Mouse (Mus musculus) urinary bladder, postnatal 25 days (tissue): ENCODE measurements at regions not wholly inside any gene's neighbourhood (a gene's known extent, or its start where the extent isn't known, plus 50 kb on each side); places are given as distances from the start of the nearest gene placed in this dataset.
A peak's percentile ranks its signal among the peaks of the same experiment; 100 is the strongest.

Source experiments
- DNase-seq: peaks from one replicate; pipeline ENCODE4 v3.0.0; 2022; ENCODE audit warnings: low spot score

DNA sequence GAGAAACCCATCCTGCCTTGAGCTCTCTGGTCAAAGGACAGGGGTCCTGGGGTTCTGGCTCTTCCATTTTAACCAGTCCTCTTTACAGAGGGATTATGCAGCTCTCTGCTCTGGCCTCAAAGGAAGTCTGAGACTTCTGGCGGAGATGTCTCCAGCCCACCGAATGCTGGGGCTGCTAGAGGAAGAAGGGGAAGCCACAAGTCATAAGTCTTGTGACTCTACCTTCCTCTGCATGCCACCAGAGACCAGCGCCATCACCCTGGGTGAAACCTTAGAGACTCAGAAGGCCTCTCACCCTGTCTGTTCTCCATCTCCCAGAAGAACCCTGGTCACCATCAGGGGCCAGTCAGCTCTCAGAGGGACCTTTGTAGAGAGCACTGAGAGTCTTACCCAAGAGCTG is 246.4 kb upstream of the Sulf2 start:
- no peak for DNase-seq

DNA sequence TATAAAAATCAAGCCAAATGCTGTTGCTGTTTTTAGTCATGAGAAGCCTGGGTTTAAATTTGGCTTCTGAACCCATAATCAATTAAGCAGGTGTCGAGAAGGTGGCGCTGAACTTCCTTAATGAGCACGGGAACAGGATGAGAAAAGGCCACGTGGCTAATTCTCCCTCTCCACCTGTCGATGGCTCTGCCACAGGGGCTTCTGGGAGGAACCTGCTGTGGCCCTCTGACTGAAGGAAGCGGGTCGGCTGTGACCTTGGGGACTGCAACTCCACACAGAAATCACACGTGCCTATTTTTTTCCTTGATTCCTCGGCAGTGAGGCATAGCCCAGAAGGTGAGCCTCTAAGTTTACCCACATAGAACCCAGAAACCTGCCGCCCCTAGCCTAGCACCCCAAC is 244.8 kb upstream of the Sulf2 start:
- DNase-seq: no peak

DNA sequence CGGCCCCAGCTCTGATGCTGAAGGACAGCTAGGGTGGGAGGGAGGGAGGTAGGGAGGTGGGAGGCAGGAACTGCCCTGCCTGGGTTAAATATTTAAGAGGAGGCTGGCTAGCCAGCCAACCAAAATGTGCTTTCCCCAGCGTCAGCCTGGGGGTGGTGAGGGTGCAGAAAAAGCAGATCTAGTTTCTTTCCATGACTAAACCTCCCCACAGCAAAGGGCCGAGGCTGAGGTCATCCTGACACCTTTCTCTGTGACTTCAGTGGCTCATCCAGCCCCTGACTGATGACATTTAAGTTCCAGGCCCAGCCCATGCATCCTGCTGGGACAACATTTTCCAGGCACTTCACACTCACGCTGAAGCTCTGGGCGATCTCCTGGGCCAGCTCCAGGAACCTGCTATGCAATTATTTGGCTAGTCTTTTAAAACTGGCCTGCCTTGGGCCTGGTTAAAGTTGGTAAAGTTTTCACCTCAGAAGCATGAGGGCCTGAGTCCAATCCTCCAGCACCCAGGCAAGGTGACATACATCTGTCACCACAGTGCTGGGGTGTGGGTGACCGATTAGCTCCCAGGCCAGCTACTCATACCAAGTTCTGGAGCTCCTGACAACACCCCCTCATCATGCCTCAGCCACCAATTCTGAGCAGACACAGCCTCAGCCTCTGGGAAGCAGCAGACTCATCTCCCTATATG is 243.8 kb upstream of the Sulf2 start:
- no peak for DNase-seq

DNA sequence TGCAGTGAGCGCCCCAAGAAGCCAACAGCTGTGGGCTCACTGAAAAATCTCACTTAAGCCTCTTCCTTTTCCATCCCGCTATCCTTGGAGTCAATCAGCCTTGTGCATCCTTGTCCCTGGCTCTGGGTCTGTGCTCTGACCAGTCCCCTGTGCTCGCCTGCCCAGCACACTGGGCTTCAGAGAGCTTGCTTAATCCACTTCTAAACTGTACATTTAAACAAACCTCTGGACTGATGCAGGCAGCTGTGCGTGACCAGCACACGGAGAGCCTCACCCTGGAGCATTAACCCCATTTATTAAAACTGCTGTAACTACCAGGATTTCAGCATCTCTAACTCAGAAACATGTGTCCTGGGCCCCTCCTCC is 243.3 kb upstream of the Sulf2 start:
- no peak for DNase-seq

DNA sequence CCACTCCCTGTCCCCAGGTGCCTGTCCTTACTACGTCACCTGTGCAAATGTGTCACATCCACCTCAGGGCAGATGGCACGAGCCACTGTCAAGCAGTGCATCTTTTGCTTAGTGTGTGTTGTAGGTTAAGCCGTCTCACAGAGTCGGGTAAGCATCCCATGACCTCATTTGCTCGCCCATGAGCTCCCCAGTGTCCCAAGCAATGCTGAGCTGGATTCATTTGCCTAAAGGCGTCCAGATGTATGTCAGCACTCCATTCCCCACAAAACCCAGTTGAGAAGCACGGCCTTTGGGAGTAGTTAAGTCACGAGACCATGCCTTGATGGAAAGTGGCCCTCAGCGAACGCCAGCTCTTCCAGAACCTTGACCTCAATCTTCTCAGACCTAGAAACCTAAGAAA is 242.7 kb upstream of the Sulf2 start:
- DNase-seq: no peak

DNA sequence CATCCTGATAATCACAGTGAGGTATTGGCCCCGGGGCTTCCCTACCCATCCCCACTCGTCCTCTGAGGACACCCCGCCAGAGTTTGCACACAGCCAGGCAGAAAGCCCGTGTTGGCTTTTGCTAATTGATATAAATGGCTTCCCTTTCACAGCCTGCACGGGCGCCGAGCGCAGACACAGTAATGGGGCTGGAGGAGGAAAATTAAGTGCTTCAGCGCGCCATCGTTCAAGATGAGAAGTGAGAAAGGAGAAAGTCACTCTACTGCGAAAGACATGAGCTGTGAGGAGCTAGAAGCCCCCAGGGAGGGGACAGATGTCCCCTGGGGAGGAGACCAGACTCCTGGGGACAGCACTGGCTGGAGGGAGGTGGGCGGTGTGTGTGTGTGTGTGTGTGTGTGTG is 239.2 kb upstream of the Sulf2 start:
- no peak for DNase-seq

DNA sequence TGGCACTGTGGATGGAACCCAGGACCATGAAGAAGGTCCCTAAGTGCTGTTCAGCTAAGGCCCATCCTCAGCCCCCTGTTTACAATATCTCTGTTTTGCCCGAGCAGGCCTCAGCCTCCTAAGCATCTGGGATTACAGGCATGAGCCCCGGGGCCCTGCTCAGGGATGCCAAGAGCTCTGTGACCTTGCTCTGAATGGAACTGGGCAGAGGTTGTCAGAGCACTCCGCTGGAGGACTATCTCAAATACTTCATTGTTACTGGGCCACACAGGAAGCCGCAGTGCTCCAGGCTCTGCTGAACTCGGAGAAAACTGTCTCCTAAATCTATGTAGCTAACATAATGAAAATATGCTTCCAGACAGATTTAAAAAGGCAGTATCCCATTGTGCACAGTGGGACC is 235.7 kb upstream of the Sulf2 start:
- no peak for DNase-seq

DNA sequence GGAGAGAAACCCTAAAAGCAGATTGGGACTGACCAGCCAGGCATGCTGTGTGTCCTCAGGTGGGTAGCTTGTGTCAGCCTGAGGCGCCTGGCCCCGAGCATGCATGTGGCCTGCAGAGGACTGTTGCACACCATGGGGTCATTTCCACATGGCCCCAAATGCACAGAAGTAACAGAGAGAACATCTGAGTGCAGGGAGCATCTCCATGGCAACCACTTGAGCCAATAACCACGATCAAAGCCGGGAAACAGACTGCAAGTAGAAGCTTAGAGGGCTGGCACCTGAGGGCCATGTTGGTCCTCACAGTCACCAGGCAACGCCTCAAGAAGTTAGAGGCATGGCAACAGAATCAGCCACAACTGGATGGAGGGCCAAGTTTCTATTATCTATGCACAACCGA is 232.6 kb upstream of the Sulf2 start:
- DNase-seq: no peak

DNA sequence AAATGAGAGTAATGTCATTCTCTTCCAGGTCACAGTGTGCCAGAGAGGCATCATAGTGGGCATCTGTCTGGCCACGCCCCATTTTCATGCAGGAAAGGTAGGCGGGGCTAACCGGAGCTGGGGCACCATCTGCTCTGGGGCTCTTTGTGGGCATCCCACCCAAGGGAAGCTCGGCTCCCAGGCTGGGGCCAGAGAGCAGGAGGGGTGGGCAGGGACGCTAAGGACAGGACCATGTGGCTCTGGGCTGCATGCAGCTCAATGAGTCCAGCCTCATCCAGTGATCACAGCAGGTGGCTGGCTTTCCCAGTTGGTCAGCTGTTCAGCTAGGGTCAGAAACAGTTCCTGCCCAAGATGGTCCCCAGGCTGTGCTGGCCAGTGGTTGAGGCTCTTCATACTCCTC is 231.4 kb upstream of the Sulf2 start:
- DNase-seq: no peak

DNA sequence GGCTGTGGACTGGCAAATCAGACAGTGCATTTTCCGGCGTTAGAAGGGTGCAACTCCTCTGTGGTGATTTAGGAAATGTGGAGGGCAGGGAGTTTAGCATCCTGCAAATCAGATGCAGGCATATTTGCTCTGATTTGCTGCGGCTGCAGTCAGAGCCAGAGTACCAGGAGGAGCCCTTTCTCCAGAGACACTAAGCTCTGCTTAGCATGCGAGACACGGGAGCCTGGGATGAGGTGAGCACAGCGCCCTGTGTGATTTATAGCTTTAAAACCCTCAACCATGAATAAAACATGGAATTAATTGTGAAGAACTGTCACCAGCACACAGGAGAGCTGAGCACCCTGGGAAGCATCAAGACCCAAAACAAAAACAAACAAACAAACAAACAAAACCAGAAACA is 229.1 kb upstream of the Sulf2 start:
- no peak for DNase-seq

DNA sequence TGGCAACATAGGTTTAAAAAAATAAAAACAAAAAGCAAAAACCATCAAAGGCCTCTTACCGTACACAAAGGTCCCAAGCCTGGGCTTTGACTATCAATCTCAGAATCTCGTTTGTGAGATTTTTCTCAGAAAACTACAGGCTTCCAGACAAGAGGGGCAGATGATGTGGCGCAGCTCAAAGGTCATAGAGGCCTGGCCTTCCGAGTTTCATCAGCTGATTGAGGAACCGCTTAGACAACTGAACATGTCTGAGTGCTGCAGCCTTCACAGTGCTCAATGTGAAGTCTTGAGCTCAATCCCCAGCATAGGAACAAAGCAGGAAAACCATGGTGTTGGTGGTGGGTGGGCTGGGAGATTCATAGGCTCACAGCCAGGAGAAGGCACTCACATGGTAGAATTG is 227.9 kb upstream of the Sulf2 start:
- DNase-seq: no peak

DNA sequence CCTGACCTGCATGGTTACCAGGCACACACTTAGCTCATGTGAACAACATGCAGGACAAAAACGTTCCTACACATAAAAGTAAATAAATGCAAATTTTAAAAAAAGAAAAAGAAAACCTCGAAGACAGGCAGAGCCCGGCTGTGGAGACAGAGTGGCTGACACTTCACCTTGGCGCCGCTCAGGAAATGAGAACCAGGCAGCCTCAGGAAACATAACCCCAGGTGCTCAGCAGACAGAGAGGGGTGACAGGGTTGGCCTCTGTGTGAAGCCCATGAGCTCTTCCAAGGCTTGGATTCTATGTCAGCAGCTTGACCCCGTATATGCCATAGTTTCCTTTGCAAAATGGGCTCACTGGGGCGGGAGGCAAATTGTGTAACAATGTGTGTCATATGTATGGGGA is 226.7 kb upstream of the Sulf2 start:
- no peak for DNase-seq

DNA sequence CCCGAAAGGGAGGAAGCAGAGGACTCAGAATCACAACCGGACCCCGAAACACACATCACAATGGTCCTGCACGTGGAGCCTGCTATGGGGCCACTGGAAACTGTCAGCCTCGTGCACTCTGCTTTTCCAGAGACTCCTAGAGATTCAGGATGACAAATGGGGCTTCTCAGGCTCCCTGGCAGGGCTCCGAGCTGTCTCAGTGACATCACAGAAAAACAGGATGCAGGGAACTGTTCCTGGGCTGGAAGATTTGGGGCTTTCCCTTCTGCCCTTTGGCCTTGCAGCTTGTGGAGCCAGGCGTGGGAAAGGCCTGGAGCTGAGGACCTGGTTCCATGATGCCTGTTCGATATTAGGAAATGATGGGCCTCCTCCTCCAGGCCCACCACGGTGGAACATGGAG is 225.4 kb upstream of the Sulf2 start:
- DNase-seq: no peak

DNA sequence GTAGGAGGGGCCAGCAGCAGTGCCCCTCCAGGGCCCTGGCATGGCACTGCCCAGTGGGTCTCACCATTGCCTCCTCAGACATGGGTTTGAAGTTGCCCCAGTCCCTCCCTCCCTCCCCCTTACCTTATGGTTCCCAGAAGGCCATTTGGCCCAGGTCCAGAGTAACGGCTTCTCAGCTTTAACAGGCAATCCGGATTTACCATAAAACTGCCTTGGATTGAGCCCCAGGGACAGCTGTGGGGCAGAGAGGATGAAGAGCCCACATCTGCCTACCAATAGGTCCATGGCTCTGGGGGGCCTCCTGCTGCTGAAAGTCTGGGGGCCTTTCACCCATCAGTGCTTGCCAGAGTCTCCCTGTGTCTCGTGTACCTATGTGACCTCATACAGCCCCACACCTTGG is 222.9 kb upstream of the Sulf2 start:
- no peak for DNase-seq

DNA sequence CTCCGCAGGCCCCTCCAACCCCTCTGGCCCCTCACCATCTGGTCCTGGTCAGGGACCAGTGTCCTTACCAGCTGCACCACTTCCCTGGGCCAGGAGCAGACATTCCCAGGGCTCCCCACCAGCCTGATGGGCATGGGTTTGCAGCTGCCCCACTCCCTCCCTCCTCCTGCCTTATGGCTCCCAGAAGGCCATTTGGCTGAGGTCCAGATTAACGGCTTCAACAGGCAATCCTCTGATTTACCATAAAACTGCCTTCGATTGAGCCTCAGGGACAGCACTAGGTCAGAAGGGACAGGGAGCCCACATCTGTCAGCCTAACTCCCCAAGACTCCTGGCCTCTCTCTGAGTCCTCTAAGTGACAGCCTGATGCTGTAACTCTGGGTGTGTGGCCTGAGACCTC is 221.9 kb upstream of the Sulf2 start:
- DNase-seq: no peak

DNA sequence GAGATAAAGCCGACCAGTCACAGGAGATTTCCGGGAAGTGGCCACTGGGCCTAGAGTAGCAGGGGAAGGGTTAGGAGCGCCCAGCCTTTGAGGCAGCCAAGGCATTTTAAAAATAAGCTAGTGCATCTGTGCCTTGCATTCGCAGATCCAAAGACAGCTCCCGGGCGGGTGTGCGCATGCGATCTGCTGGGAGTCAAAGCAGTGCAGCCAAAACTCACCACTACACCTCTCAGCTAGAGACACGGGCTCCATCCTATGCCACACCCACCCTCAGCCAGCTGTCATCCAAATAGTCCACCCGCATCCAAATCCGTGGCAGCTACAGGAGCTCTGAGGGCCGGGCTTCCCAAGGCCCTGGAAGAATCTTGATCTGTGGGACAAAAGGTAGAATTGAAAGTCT is 220.2 kb upstream of the Sulf2 start:
- no peak for DNase-seq

DNA sequence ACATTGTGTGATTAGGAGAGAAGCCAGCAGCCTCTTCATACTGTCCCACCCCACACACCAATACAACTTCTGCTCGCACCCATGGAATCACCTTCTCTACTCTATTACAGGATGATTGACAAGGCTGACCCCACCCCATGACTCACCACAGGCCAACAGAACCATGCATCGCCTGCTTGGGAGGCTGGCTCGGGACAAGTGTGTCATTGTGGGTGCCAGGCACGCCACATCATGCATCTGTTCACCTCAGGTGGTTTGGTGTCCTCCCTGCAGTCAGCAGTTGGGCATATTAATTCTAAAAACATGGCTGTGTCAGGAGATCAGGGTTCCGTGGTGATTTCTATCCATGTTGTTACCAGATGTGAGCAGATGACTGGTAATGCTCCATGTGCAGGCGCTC is 215.3 kb upstream of the Sulf2 start:
- DNase-seq: no peak

DNA sequence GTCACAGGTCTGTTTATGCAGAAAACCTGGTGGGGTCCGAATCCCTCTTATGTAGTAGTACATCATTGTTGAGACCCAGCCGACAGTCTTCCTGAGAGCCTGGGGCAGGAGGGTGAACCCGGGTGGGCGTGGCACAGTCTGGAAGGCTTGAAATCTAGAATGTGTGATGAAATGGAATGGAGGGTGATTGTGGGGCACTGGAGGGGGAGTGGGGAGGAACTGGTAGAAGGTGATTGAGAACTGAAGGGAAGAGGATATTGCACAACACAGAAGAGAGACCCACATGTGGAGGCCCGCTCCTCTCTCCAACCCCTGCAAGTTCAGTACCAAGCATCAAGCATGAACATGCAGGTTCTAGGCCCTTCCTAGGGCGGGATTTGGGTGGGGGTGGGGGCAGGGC is 206.2 kb upstream of the Sulf2 start:
- no peak for DNase-seq

DNA sequence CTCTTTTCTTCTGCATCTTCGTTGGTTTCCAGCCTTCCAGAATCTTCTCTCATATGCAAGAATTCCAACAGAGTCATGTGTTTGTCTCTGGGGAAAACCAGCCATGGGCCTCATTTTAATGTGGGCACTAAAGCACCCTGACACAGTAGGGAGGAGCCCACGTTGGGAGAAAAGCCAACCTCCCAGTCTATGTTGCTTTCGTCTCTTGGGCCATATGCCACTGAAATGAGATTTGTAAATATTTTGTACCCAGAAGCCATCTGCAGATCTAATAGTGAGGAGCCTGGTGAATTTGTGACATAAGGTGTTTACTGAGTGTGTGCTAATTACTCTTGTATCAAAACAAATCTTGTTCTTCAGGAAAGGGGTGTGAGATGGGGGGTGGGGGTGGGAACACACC is 205.3 kb upstream of the Sulf2 start:
- DNase-seq: no peak

DNA sequence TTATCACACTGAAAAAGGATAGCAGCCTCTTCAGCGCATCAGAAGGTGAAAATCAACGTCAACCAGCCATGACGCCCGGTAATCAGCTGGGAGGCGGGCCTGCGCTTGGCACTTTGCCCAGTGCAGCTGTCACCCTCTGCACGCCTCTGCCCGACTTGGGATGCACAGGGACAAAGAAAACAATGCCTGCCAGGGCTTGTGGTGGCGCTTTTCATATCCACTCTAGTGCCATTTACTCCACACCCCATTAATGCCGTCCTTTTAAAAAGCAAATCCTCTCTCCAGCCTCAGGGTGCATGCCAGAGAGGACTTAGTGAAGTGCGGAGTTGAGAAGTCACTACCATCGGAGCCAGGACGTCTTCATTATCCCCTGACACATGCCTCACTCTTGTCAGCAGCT is 204.5 kb upstream of the Sulf2 start:
- no peak for DNase-seq

DNA sequence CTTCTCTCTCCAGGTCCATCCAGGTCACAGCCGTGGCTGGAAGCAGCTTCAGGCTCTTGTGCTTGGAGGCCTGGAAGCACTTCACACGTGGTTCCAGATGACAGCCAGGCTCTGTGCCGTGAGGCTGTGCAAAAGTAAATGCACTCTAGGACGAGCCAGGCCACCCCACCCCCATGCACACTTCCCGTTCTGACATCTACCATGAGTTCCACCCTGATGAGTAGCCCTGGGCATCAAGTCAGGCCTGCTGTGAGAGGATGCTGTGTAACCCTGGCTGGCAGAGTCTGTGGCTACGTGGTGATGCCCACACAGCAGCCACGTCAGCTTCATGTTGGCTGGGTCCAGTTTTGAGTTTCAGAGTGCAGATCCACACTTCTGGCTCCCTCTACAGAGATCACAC is 202.4 kb upstream of the Sulf2 start:
- peak; percentile 10 for DNase-seq

DNA sequence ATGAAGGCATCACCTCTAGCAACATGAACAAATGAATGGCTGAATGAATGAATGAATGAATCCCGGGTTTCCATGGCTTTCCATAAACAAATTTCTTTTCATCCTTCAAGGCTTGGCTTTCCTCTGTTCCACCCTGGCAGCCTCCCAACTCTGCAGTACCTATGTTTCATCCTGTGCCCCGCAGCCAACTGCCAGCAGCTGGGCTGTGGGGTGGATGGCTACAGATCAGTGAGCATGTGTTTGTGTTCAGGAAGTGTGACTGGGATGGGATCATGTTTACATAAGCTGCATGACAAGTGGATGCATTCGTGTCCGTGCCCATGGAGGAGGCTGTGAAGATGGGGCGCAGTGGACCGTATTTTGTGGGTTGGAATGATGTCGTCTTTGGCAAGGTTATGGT is 200.5 kb upstream of the Sulf2 start:
- DNase-seq: no peak

DNA sequence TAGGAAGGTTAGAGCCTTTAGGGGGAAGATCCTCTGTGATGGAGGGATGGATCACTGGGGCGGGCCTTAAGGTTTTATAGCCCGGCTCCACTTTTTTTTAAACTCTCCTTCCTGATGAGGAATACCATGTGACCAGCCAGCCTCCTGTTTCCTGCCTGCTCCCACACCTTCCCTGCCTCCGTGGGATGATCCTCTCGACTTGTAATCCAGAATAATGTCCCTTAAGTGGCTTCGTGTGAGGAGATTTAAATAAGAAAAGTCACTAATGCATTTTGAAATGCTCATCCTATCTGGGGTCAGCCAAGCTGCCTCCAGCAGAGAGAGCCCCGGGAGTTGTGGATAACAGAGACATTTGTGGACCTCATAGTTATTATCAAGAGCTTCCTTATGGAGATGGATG is 200.0 kb upstream of the Sulf2 start:
- DNase-seq: no peak

DNA sequence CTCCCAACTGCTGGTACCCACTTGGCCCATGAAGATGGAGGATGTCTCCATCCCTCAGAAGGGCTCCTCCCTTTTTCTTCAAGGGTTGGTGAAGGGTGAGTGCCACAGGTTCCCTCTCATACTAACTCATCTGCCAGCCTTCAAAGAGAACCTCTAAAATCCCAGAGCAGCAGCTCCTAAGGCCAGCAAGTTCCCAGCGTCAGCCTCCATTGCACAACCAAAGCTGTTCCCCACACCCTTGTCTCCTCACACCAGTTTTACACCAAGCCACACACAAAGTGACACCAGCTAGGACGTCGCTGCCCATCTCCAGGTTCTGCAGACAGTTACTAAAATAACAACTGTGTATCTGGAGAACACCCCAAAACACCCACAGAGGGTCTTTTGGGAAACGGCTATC is 198.9 kb upstream of the Sulf2 start:
- DNase-seq: no peak
